Mouse (Mus musculus) MEL (cell line): ENCODE measurements around the gene Etv2. TPM values are rescaled to one million over a fixed set of nuclear protein-coding genes. Genes with fewer than 3 reads are reported as not detected.

ENCODE experiments used
- DNase-seq: peaks from one replicate; pipeline ENCODE4 v3.0.0; 2011; ENCODE audit warnings: low read depth, low spot score
- H3K27ac ChIP-seq: 2 replicates; pipeline ENCODE4 v1.5.1; 2012; ENCODE audit warnings: low read depth, mild to moderate bottlenecking, control low read depth, low read length, moderate library complexity; ENCODE audit not compliant: control insufficient read depth
- H3K27me3 ChIP-seq, 2 experiments: fragments of 150-350 bp in 1 of 2; sonication (generic) in 1 of 2; 2 replicates each; pipeline ENCODE4 v1.6.1; 2012; ENCODE audit warnings: low read length in 2 of 2, mild to moderate bottlenecking in 2 of 2, improper control_type of control experiment in 1 of 2, moderate library complexity in 1 of 2; ENCODE audit not compliant: insufficient read depth in 2 of 2, control insufficient read depth in 1 of 2
- H3K36me3 ChIP-seq, 2 experiments: 2 replicates each; pipeline ENCODE4 v1.6.1; 2012 to 2014; ENCODE audit warnings: low read length in 2 of 2, improper control_type of control experiment in 1 of 2, inconsistent platforms in 1 of 2, mild to moderate bottlenecking in 1 of 2; ENCODE audit not compliant: insufficient read depth in 2 of 2, control insufficient read depth in 1 of 2
- H3K4me1 ChIP-seq, 2 experiments: fragments of 150-350 bp in 1 of 2; sonication (generic) in 1 of 2; 2 replicates each; pipeline ENCODE4 v1.6.1; 2012; ENCODE audit warnings: low read length in 2 of 2, improper control_type of control experiment in 1 of 2, mild to moderate bottlenecking in 1 of 2; ENCODE audit not compliant: insufficient read depth in 2 of 2, control insufficient read depth in 1 of 2
- H3K4me3 ChIP-seq, 2 experiments: fragments of 150-350 bp in 1 of 2; sonication (generic) in 1 of 2; 2 replicates each; pipeline ENCODE4 v1.5.1; 2012; ENCODE audit warnings: low read depth in 2 of 2, low read length in 2 of 2, mild to moderate bottlenecking in 2 of 2, moderate library complexity in 2 of 2, control low read depth in 1 of 2, improper control_type of control experiment in 1 of 2; ENCODE audit not compliant: control insufficient read depth in 1 of 2, insufficient read depth in 1 of 2
- H3K79me2 ChIP-seq: 2 replicates; pipeline ENCODE4 v1.6.1; 2012; ENCODE audit warnings: mild to moderate bottlenecking, low read length, moderate library complexity; ENCODE audit not compliant: control insufficient read depth, poor library complexity, insufficient read depth
- H3K9ac ChIP-seq: 2 replicates; pipeline ENCODE4 v1.6.1; 2012; ENCODE audit warnings: low read depth, mild to moderate bottlenecking, control low read depth, low read length, moderate library complexity; ENCODE audit not compliant: control insufficient read depth, poor library complexity, severe bottlenecking
- H3K9me3 ChIP-seq: fragments of 150-350 bp; sonication (generic); replicated peaks from 2 replicates; pipeline ENCODE4 v1.6.1; 2012; ENCODE audit warnings: mild to moderate bottlenecking, low read length, improper control_type of control experiment, moderate library complexity; ENCODE audit not compliant: insufficient read depth
- CHD2 ChIP-seq: IDR thresholded peaks from 2 replicates; pipeline ENCODE4 v1.6.1; 2011; ENCODE audit warnings: low read length, improper control_type of control experiment
- ELF1 ChIP-seq: IDR thresholded peaks from 2 replicates; pipeline ENCODE4 v1.6.1; 2014; ENCODE audit warnings: low read depth, mild to moderate bottlenecking, inconsistent platforms, low read length, improper control_type of control experiment, moderate library complexity
- EP300 ChIP-seq, 2 experiments: IDR thresholded peaks; 2 replicates each; pipeline ENCODE4 v1.6.1; 2011; ENCODE audit warnings: improper control_type of control experiment in 2 of 2, low read length in 2 of 2, low read depth in 1 of 2, mild to moderate bottlenecking in 1 of 2
- ETS1 ChIP-seq: IDR thresholded peaks from 2 replicates; pipeline ENCODE4 v1.6.1; 2012; ENCODE audit warnings: low read depth, mild to moderate bottlenecking, inconsistent platforms, low read length, improper control_type of control experiment, moderate library complexity
- GABPA ChIP-seq: IDR thresholded peaks from 2 replicates; pipeline ENCODE4 v1.6.1; 2012; ENCODE audit warnings: low read depth, mild to moderate bottlenecking, inconsistent platforms, low read length, improper control_type of control experiment, moderate library complexity
- GATA1 ChIP-seq: IDR thresholded peaks from 2 replicates; pipeline ENCODE4 v1.6.1; 2011; ENCODE audit warnings: low read depth, low read length, improper control_type of control experiment
- HCFC1 ChIP-seq: IDR thresholded peaks from 2 replicates; pipeline ENCODE4 v1.6.1; 2012; ENCODE audit warnings: low read depth, mild to moderate bottlenecking, inconsistent platforms, low read length, improper control_type of control experiment, moderate library complexity
- JUND ChIP-seq: IDR thresholded peaks from 2 replicates; pipeline ENCODE4 v1.6.1; 2011; ENCODE audit warnings: low read depth, mild to moderate bottlenecking, improper control_type of control experiment, low read length
- KAT2A ChIP-seq: conservative IDR thresholded peaks from 2 replicates; pipeline ENCODE4 v1.6.1; 2012; ENCODE audit warnings: low read depth, low read length, improper control_type of control experiment, inconsistent platforms
- MAFK ChIP-seq: IDR thresholded peaks from 2 replicates; pipeline ENCODE4 v1.6.1; 2011; ENCODE audit warnings: low read depth, mild to moderate bottlenecking, low read length, improper control_type of control experiment, borderline replicate concordance
- MAZ ChIP-seq: IDR thresholded peaks from 2 replicates; pipeline ENCODE4 v1.6.1; 2012; ENCODE audit warnings: low read depth, mild to moderate bottlenecking, inconsistent platforms, low read length, improper control_type of control experiment
- MXI1 ChIP-seq: IDR thresholded peaks from 2 replicates; pipeline ENCODE4 v1.6.1; 2011; ENCODE audit warnings: mild to moderate bottlenecking, low read depth, low read length, improper control_type of control experiment
- MYB ChIP-seq: IDR thresholded peaks from 2 replicates; pipeline ENCODE4 v1.6.1; 2011; ENCODE audit warnings: mild to moderate bottlenecking, low read depth, low read length, improper control_type of control experiment
- MYC ChIP-seq: IDR thresholded peaks from 2 replicates; pipeline ENCODE4 v1.6.1; 2011; ENCODE audit warnings: low read depth, mild to moderate bottlenecking, low read length, improper control_type of control experiment, moderate library complexity
- POLR2AphosphoS2 ChIP-seq: IDR thresholded peaks from 2 replicates; pipeline ENCODE4 v1.6.1; 2011; ENCODE audit warnings: low read length, improper control_type of control experiment
- RAD21 ChIP-seq: IDR thresholded peaks from 2 replicates; pipeline ENCODE4 v1.6.1; 2011; ENCODE audit warnings: mild to moderate bottlenecking, low read depth, low read length, improper control_type of control experiment
- RCOR1 ChIP-seq: IDR thresholded peaks from 2 replicates; pipeline ENCODE4 v1.6.1; 2012; ENCODE audit warnings: low read depth, mild to moderate bottlenecking, inconsistent platforms, low read length, improper control_type of control experiment
- TBP ChIP-seq: IDR thresholded peaks from 2 replicates; pipeline ENCODE4 v1.8.0; 2011; ENCODE audit warnings: low read depth, low read length, improper control_type of control experiment
- ZC3H11A ChIP-seq: IDR thresholded peaks from 2 replicates; pipeline ENCODE4 v1.6.1; 2012; ENCODE audit warnings: low read depth, mild to moderate bottlenecking, inconsistent platforms, low read length, improper control_type of control experiment
- polyA plus RNA-seq, 2 experiments: library from polyadenylated mRNA; stranded (reverse) in 1 of 2; unstranded in 1 of 2; fragments of >175 nt in 1 of 2; fragments of >200 nt in 1 of 2; gene quantifications; 2 replicates each; pipeline versions ENCODE4 v1.2.1 to v1.2.4; 2012; ENCODE audit warnings: low replicate concordance in 2 of 2, low read depth in 1 of 2; ENCODE audit not compliant: insufficient read length in 2 of 2, insufficient read depth in 1 of 2, missing spikeins in 1 of 2
- total RNA-seq: library from RNA; depleted of rRNA; stranded (reverse); fragments of 300-350 nt; gene quantifications from 2 replicates; pipeline ENCODE4 v1.2.3, GENCODE M21; 2012; rRNA removed

The Etv2 gene
- total RNA-seq (0.15 TPM in 1 of 2 replicates, not detected in the other), polyA plus RNA-seq (not detected)

GRCm38 (mm10) chr7:30635752-30636151 is at the start of gene Etv2:
Etv2 (minus strand) TSS chr7:30635852.
- no peaks in the 10 kb centered on the region for H3K9me3 ChIP-seq
- no peak within 1 kb of the TSS for H3K27ac ChIP-seq
- no peak within 1 kb of the TSS for H3K9ac ChIP-seq
- H3K79me2 ChIP-seq, result no peaks in the 10 kb centered on the region
- peaks cover 4 to 9% of the 10 kb centered on the region in 2 experiments for H3K27me3 ChIP-seq
- DNase-seq, result no peak
- H3K4me3 ChIP-seq, result no peak within 1 kb of the TSS
- no peaks in the 10 kb centered on the region for H3K36me3 ChIP-seq
- no peak for TF ChIP-seq MAZ
- no peak for TF ChIP-seq RCOR1
- TF ChIP-seq GABPA, result no peak
- no peak for TF ChIP-seq RAD21
- TF ChIP-seq EP300 (IDR thresholded peaks at IDR 0.05; ENCODE audit: low read depth in 1 of 2, low read length in 2 of 2), result no peak
- TF ChIP-seq HCFC1, result no peak
- TF ChIP-seq MYB, result no peak
- TF ChIP-seq GATA1, result no peak
- TF ChIP-seq MYC, result no peak
- no peak for TF ChIP-seq KAT2A
- H3K4me1 ChIP-seq, result no peaks in the 10 kb centered on the region

- H3K27ac ChIP-seq, result no peak overlapping the region
- no peak overlapping the region for H3K9ac ChIP-seq
Observed at GRCm38 (mm10) chr7:30683425-30683824, 47.8 kb upstream of the Etv2 start.

DNA sequence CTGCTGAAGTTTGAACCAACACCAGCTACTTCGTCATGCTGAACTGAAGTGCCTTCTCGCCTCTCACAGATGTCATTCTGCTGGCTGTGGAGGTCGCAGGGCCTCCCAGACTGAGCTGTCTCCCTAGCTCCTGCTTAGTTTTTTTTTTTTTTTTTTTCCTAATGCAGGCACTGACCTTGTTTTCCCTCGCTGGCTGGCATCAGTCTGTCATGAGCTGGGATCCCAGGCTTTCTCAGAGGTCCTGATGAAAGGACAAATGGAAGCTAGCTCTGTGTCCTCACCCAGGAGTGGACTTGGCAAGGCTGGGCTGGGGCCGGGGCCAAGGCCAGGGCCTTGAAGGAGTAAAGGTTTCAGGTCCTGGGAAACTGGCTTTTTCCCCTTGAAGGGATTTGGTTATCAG is 46.2 kb upstream of the Etv2 start:
- no peaks in the 10 kb centered on the region for H3K36me3 ChIP-seq
- H3K9me3 ChIP-seq, result no peaks in the 10 kb centered on the region
- no peak overlapping the region for H3K27ac ChIP-seq
- H3K79me2 ChIP-seq, result no peaks in the 10 kb centered on the region
- peaks cover 3 to 7% of the 10 kb centered on the region in 2 experiments for H3K27me3 ChIP-seq
- TF ChIP-seq CHD2, result no peak
- TF ChIP-seq, all 39 proteins: peak for 0
- Histone ChIP-seq H3K4me3 (no peak overlapping the region), H3K9ac (no peak overlapping the region), H3K4me1 (no peaks in the 10 kb centered on the region)
- no peak for DNase-seq

More at GRCm38 (mm10) chr7:30683425-30683824, 47.8 kb upstream of the Etv2 start:
- no peak overlapping the region for H3K4me3 ChIP-seq
- DNase-seq, result no peak
- H3K27me3 ChIP-seq, result peaks cover 3 to 7% of the 10 kb centered on the region in 2 experiments
- H3K79me2 ChIP-seq, result no peaks in the 10 kb centered on the region
- H3K36me3 ChIP-seq, result no peaks in the 10 kb centered on the region
- TF ChIP-seq MXI1, result no peak
- no peak for TF ChIP-seq TBP
- TF ChIP-seq HCFC1, result no peak
- no peak for TF ChIP-seq JUND
- TF ChIP-seq MAFK, result no peak
- no peak for TF ChIP-seq ETS1
- no peak for TF ChIP-seq ZC3H11A
- no peak for TF ChIP-seq ELF1
- no peak for TF ChIP-seq POLR2AphosphoS2
- no peaks in the 10 kb centered on the region for H3K9me3 ChIP-seq
- no peaks in the 10 kb centered on the region for H3K4me1 ChIP-seq
